ENCODE assay signal across 16 mouse cellular contexts in the genomic region with DNA sequence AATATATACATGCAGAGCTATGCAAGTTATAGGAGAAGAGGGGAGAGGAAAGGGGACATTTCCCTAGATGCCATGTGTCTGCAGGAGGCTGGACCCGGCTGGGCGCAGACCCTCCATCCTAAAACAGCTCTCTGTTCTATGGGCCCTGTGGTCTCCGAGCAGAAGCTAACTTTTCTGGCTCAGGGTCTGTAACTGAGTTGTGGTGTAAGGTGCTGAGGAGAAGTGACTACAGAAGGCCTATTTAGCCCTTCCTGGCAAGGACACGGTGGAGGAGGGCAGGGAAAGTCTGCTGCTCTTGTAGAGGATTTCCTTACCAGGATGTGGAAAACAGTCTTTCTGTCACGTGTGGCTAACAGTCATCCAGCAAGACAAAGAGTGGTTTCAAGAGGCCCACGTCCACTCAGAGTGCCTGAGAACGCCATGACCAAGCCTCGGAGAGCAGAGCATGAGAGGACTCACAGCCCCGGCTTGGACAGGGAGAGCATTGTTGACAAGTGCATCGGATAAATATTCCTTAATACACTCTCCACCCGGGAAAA.
"Had no signal": no experiment of that assay in that cellular context is flagged by ENCODE, and none has a peak within 500 bp of the region (broad histone marks: within the 10 kb centered on the region; RNA-seq: fewer than 3 reads in every experiment).

No protein-coding gene starts in this region.

- DNase-seq: kidney, adult 9 months; kidney, postnatal 36 days; layer of hippocampus, adult 9-11 months; liver; lung, embryonic 14.5 days; right cerebral cortex, postnatal 25 days; thymus, postnatal 36 days had no signal

- H3K9ac ChIP-seq: liver, embryonic 14.5 days; lung, embryonic 14.5 days; midbrain, embryonic 12.5 days; neural tube, embryonic 13.5 days had no signal

- H3K27ac ChIP-seq: kidney, postnatal 0 days; liver, embryonic 14.5 days; macrophage; midbrain, embryonic 12.5 days; neural tube, embryonic 13.5 days had no signal

- H3K9me3 ChIP-seq: midbrain, embryonic 12.5 days had no signal

- H3K36me3 ChIP-seq: midbrain, embryonic 12.5 days; neural tube, embryonic 13.5 days had no signal

- H3K4me2 ChIP-seq: lung, embryonic 14.5 days; midbrain, embryonic 12.5 days; neural tube, embryonic 13.5 days had no signal

- H3K4me3 ChIP-seq: megakaryocyte, embryonic 14.5 days; midbrain, embryonic 12.5 days; neural tube, embryonic 13.5 days had no signal

- H3K27me3 ChIP-seq: midbrain, embryonic 12.5 days; neural tube, embryonic 13.5 days had no signal

- H3K4me1 ChIP-seq: megakaryocyte, embryonic 14.5 days; midbrain, embryonic 12.5 days; neural tube, embryonic 13.5 days had no signal

- ATAC-seq: inflammation-experienced regulatory T-cells, adult 6 months; intestine, postnatal 0 days; midbrain, embryonic 16.5 days had no signal
